Mouse (Mus musculus) embryo, embryonic 11.5 days (tissue): ENCODE results near the gene Olfr1087.
"Not testable (repeated sequence)": the region's sequence is repeated elsewhere in the genome, so short reads cannot be mapped to it uniquely, and the experiment has no call there.

Experiments
- DNase-seq: peaks from one replicate; pipeline ENCODE4 v3.0.0-alpha.2; 2012; ENCODE audit warnings: low read depth, low spot score

The Olfr1087 gene

GRCm38 (mm10) chr2:86698295-86698694 is at the start of gene Olfr1087:
TSS of gene Olfr1087 (minus strand) at chr2:86698395.
- no peak for DNase-seq

- no peak for DNase-seq
Observed at GRCm38 (mm10) chr2:86733601-86734000, 35.4 kb upstream of the Olfr1087 start, which contains the start of gene Olfr1089. TSS of gene Olfr1089 (minus strand) at chr2:86733701.

- DNase-seq, result no peak
Observed at GRCm38 (mm10) chr2:86679992-86680391, 18.2 kb downstream of the Olfr1087 start, which contains the start of gene Olfr1086. TSS of gene Olfr1086 (minus strand) at chr2:86680092.

- DNase-seq, result no peak
Observed at GRCm38 (mm10) chr2:86661919-86662318, 36.3 kb downstream of the Olfr1087 start, which contains the start of gene Olfr1085. TSS of gene Olfr1085 (minus strand) at chr2:86662019.

GRCm38 (mm10) chr2:86639625-86640024 is 58.6 kb downstream of the Olfr1087 start, which contains the start of gene Olfr1084:
TSS of gene Olfr1084 (minus strand) at chr2:86639725.
- not testable (repeated sequence) for DNase-seq
